Mouse (Mus musculus) CH12.LX (cell line): ENCODE data around the gene Gm572. TPM values are rescaled to one million over a fixed set of nuclear protein-coding genes. Genes with fewer than 3 reads are reported as not detected.

Source experiments
- DNase-seq: peaks from one replicate; pipeline ENCODE4 v3.0.0-alpha.2; 2013; ENCODE audit errors: extremely low read depth
- H3K27ac ChIP-seq: 2 replicates; pipeline ENCODE4 v1.5.1; 2012; ENCODE audit warnings: low read depth, mild to moderate bottlenecking, control low read depth, moderate library complexity; ENCODE audit not compliant: insufficient read depth
- H3K27me3 ChIP-seq: replicated peaks from 2 replicates; pipeline ENCODE3; 2012; ENCODE audit warnings: inconsistent platforms
- H3K36me3 ChIP-seq, 2 experiments: replicated peaks in 1 of 2; 2 replicates each; pipeline versions ENCODE3 to v1.6.1; 2012; ENCODE audit warnings: inconsistent platforms in 1 of 2, low read length in 1 of 2, mild to moderate bottlenecking in 1 of 2, mixed read lengths in 1 of 2, moderate library complexity in 1 of 2; ENCODE audit not compliant: control insufficient read depth in 1 of 2, insufficient read depth in 1 of 2
- H3K4me1 ChIP-seq, 2 experiments: 2 replicates each; pipeline ENCODE4 v1.6.1; 2012; ENCODE audit warnings: inconsistent platforms in 1 of 2, moderate library complexity in 1 of 2; ENCODE audit not compliant: insufficient read depth in 2 of 2, control insufficient read depth in 1 of 2
- H3K4me2 ChIP-seq: 2 replicates; pipeline ENCODE4 v1.6.1; 2012; ENCODE audit warnings: low read depth, mild to moderate bottlenecking, control low read depth; ENCODE audit not compliant: poor library complexity, insufficient read depth, severe bottlenecking
- H3K4me3 ChIP-seq, 3 experiments: fragments of 150-350 bp in 1 of 3; sonication (generic) in 1 of 3; replicated peaks in 1 of 3; 2 replicates each; pipeline versions ENCODE3 to v1.5.1; 2011 to 2012; ENCODE audit warnings: low read depth in 2 of 3, low read length in 2 of 3, mild to moderate bottlenecking in 2 of 3, moderate library complexity in 2 of 3, control low read depth in 1 of 3, improper control_type of control experiment in 1 of 3, inconsistent platforms in 1 of 3, mixed read lengths in 1 of 3; ENCODE audit not compliant: poor library complexity in 1 of 3
- H3K79me2 ChIP-seq: replicated peaks from 2 replicates; pipeline ENCODE4 v1.6.1; 2012; ENCODE audit warnings: mild to moderate bottlenecking, moderate library complexity; ENCODE audit not compliant: control insufficient read depth, poor library complexity, insufficient read depth, severe bottlenecking; ENCODE audit errors: extremely low read depth
- H3K9ac ChIP-seq: 2 replicates; pipeline ENCODE4 v1.6.1; 2012; ENCODE audit warnings: low read depth, mild to moderate bottlenecking, control low read depth, moderate library complexity; ENCODE audit not compliant: insufficient read depth
- H3K9me3 ChIP-seq: replicated peaks from 2 replicates; pipeline ENCODE3; 2012; ENCODE audit warnings: low read length, inconsistent platforms, mixed read lengths
- CHD2 ChIP-seq: IDR thresholded peaks from 2 replicates; pipeline ENCODE4 v1.6.1; 2011; ENCODE audit warnings: low read length, improper control_type of control experiment
- IRF4 ChIP-seq: IDR thresholded peaks from 2 replicates; pipeline ENCODE4 v1.6.1; 2014; ENCODE audit warnings: low read depth, mild to moderate bottlenecking, inconsistent platforms, low read length, improper control_type of control experiment
- JUND ChIP-seq: conservative IDR thresholded peaks from 2 replicates; pipeline ENCODE4 v1.6.1; 2011; ENCODE audit warnings: low read depth, low read length, improper control_type of control experiment
- KAT2A ChIP-seq: IDR thresholded peaks from 2 replicates; pipeline ENCODE4 v1.6.1; 2012; ENCODE audit warnings: low read length, improper control_type of control experiment, inconsistent platforms; ENCODE audit not compliant: insufficient replicate concordance
- MAFK ChIP-seq: IDR thresholded peaks from 2 replicates; pipeline ENCODE4 v1.6.1; 2011; ENCODE audit warnings: low read length, improper control_type of control experiment; ENCODE audit not compliant: insufficient replicate concordance
- MAX ChIP-seq: IDR thresholded peaks from 2 replicates; pipeline ENCODE4 v1.6.1; 2011; ENCODE audit warnings: low read length, improper control_type of control experiment
- MXI1 ChIP-seq: IDR thresholded peaks from 2 replicates; pipeline ENCODE4 v1.6.1; 2011; ENCODE audit warnings: mild to moderate bottlenecking, low read depth, low read length, improper control_type of control experiment
- PAX5 ChIP-seq: IDR thresholded peaks from 2 replicates; pipeline ENCODE4 v1.6.1; 2012; ENCODE audit warnings: low read length, inconsistent platforms, mixed read lengths
- TBP ChIP-seq: conservative IDR thresholded peaks from 2 replicates; pipeline ENCODE4 v1.6.1; 2011; ENCODE audit warnings: low read depth, low read length, improper control_type of control experiment
- USF1 ChIP-seq: IDR thresholded peaks from 2 replicates; pipeline ENCODE4 v1.6.1; 2014; ENCODE audit warnings: low read depth, mild to moderate bottlenecking, inconsistent platforms, low read length, improper control_type of control experiment
- ZC3H11A ChIP-seq: IDR thresholded peaks from 2 replicates; pipeline ENCODE4 v1.6.1; 2012; ENCODE audit warnings: low read depth, mild to moderate bottlenecking, inconsistent platforms, low read length, improper control_type of control experiment
- ZKSCAN1 ChIP-seq: IDR thresholded peaks from 2 replicates; pipeline ENCODE4 v1.6.1; 2012; ENCODE audit warnings: low read depth, inconsistent platforms, low read length, improper control_type of control experiment, borderline replicate concordance
- ZMIZ1 ChIP-seq: IDR thresholded peaks from 2 replicates; pipeline ENCODE4 v1.6.1; 2012; ENCODE audit warnings: low read depth, mild to moderate bottlenecking, inconsistent platforms, low read length, improper control_type of control experiment
- dilution Hi-C: fragments of 300-500 bp; cut with MboI; formaldehyde crosslinking; loops from 2 replicates; pipeline ENCODE4 v1.14.3; 2020; ENCODE audit warnings: low sequenced_read_pairs; ENCODE audit not compliant: extremely low pct_unique_long_range_greater_than_20kb, extremely low pct_ligation_motif_present
- in situ Hi-C: fragments of 300-500 bp; cut with MboI; formaldehyde crosslinking; loops from 3 replicates; pipeline ENCODE4 v1.14.3; 2019; ENCODE audit warnings: low sequenced_read_pairs, low pct_ligation_motif_present, low pct_unique_long_range_greater_than_20kb, mixed read lengths
- polyA plus RNA-seq: library from polyadenylated mRNA; unstranded; fragments of >175 nt; gene quantifications from 2 replicates; pipeline ENCODE4 v1.2.1, GENCODE M21; 2012; ENCODE audit warnings: low read depth; ENCODE audit not compliant: insufficient read length
- total RNA-seq, 2 experiments: library from RNA; depleted of rRNA; stranded (reverse); fragments of 300-350 nt in 1 of 2; fragments of >200 nt in 1 of 2; gene quantifications; 2 replicates each; pipeline ENCODE4 v1.2.3; 2012 to 2014

Gene Gm572
- total and polyA plus RNA-seq, 3 experiments = not detected

DNA sequence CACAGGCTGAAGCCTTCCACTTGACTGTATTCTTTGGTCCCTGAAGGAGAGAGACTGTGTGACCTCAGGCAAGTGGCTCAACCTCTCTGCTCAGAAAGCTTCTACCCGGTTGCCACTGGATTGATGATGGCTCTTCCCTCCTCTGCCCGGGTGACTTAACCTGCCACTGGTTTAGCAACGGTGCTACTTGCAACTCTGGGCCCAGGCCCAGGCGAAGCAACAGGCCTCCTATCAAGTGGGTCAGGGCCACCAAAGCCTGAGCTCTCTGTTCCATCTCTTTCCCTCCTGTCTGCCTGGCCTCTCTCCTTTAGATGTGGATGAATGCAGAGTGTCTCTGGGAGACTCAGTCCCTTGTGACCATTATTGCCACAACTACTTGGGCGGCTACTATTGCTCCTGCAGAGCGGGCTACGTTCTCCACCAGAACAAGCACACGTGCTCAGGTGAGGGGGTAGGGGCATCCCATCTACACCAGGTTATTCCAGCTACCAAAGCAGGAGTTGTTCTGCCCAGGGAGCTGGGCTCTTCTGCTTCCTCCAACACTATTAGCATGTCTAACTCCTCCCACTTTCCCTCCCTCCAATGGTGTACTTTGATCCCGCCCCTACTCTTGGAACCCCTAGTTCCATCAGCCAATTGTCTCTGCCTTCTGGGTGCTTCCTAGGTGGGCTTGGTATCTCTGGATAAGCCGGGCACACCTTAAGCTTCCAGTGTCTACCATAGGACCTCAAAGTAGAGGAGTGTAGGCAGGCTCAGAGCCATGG, 39.6 kb upstream of the Gm572 start:
- TF ChIP-seq TBP = no peak
- TF ChIP-seq ZC3H11A = no peak
- TF ChIP-seq USF1 = no peak
- TF ChIP-seq PAX5 = no peak
- no peak for TF ChIP-seq MAFK
- no peak for TF ChIP-seq CHD2
- no peak for TF ChIP-seq ZKSCAN1
- Histone ChIP-seq H3K9ac (no peak overlapping the region), H3K27me3 (no peaks in the 10 kb centered on the region), H3K9me3 (peaks cover 6% of the 10 kb centered on the region), H3K4me3 (no peak overlapping the region), H3K4me1 (peaks cover 4 to 27% of the 10 kb centered on the region in 2 experiments; a peak in 3 of 4 replicates), H3K36me3 (peaks cover 10 to 31% of the 10 kb centered on the region in 2 experiments), H3K4me2 (no peak overlapping the region), H3K27ac (no peak overlapping the region), H3K79me2 (no peaks in the 10 kb centered on the region)
- in situ Hi-C loops (loop anchor here (25.0 kb wide), 1 partner anchor 441 kb away; the partner anchor contains the start of genes Fbxo2, Fbxo44 and Fbxo6), dilution Hi-C loops (no loop called here)
- no peak for DNase-seq

- no peak overlapping the region for H3K9ac ChIP-seq
- peaks cover 2% of the 10 kb centered on the region for H3K9me3 ChIP-seq
- in situ Hi-C loops = loop anchor here (25.0 kb wide), 1 partner anchor 442 kb away; the partner anchor contains the start of genes Fbxo2, Fbxo44 and Fbxo6
- H3K27ac ChIP-seq = no peak overlapping the region
- dilution Hi-C loops = no loop called here
- H3K4me2 ChIP-seq = no peak overlapping the region
- DNase-seq = no peak
- no peak for TF ChIP-seq MAX
- TF ChIP-seq MXI1 = no peak
- no peak for TF ChIP-seq IRF4
- no peak for TF ChIP-seq ZMIZ1
- TF ChIP-seq KAT2A = no peak
- TF ChIP-seq JUND = no peak
- H3K4me1 ChIP-seq = peaks cover 4 to 27% of the 10 kb centered on the region in 2 experiments; a peak in 3 of 4 replicates
- no peaks in the 10 kb centered on the region for H3K79me2 ChIP-seq
- H3K36me3 ChIP-seq = peaks cover 10 to 29% of the 10 kb centered on the region in 2 experiments
- H3K27me3 ChIP-seq = no peaks in the 10 kb centered on the region
- no peak overlapping the region for H3K4me3 ChIP-seq
Measured at GRCm38 (mm10) chr4:148604141-148604540, 39.0 kb upstream of the Gm572 start.
